Mouse (Mus musculus): ENCODE measurements around the gene Cadps.

DNA sequence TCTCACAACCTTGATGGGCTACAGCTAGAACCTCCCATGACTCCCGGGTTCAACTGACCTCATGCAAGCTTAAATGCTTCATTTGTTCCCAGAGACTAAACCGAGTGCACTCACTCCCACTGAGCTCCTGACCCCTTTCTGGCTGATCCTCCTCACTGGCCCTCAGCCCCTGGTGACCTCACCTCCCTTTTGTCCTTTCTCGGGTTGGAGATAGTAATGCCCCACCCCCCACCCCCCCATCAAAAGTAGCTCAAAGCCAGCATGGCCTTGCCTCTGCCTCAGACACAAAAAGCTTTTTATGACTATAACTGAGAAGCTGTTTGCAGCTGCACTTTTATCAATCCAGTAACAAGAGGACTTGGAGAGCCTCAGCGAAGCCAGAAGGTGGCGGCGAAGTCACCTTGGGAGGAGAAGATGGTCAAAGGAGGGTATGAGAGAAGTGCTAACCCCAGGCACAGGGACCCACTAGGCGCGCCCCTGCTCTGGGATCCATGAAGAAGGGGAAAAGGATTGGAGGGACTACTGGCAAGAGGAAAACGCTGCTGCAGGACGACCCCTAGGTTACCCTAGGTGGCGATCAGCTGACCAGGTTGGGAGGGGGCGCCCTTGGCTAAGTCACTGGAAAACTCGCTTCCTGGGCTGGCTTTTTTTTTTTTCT, 1.6 kb downstream of the Cadps start:
- TF ChIP-seq POLR2A (IDR thresholded peaks at IDR 0.05; ENCODE audit: insufficient read depth, low read depth, low read length) (no peak), CTCF (IDR thresholded peaks at IDR 0.05; ENCODE audit: insufficient read depth, low read depth, low read length) (no peak)

All from olfactory bulb, adult 2 months (tissue).